Mouse (Mus musculus) natural killer cell, adult 2 months (primary cell): ENCODE results near the gene Gabpb2.
"Not testable (repeated sequence)": the region's sequence is repeated elsewhere in the genome, so short reads cannot be mapped to it uniquely, and the experiment has no call there.

Experiments used
- DNase-seq, 2 experiments: peaks; one replicate each; pipeline ENCODE4 v3.0.0; 2022; ENCODE audit warnings: low spot score in 2 of 2

The Gabpb2 gene

GRCm38 (mm10) chr3:95159987-95160963, 57.4 kb downstream of the Gabpb2 start, which contains the start of gene Sema6c:
Sema6c (plus strand) TSS chr3:95160457.
- peak; percentile 76 to 77 for DNase-seq

GRCm38 (mm10) chr3:95159511-95159986, 58.2 kb downstream of the Gabpb2 start:
- no peak for DNase-seq

- peak; percentile 63 to 78 for DNase-seq
Observed at GRCm38 (mm10) chr3:95153874-95154273, 63.8 kb downstream of the Gabpb2 start.

GRCm38 (mm10) chr3:95147924-95148323, 69.8 kb downstream of the Gabpb2 start:
- DNase-seq, result no peak

- peak; percentile 84 to 90 for DNase-seq
Observed at GRCm38 (mm10) chr3:95142617-95143011, 75.1 kb downstream of the Gabpb2 start.

- DNase-seq, result peak; percentile 60 to 67
Observed at GRCm38 (mm10) chr3:95141952-95142616, 75.6 kb downstream of the Gabpb2 start, which contains the start of gene Tnfaip8l2. Tnfaip8l2 (minus strand) TSS chr3:95142360.

- peak; percentile 65 to 75 for DNase-seq
Observed at GRCm38 (mm10) chr3:95141474-95141873, 76.2 kb downstream of the Gabpb2 start.

- DNase-seq, result no peak
Observed at GRCm38 (mm10) chr3:95140795-95141194, 76.9 kb downstream of the Gabpb2 start.

GRCm38 (mm10) chr3:95140289-95140595, 77.5 kb downstream of the Gabpb2 start:
- DNase-seq, result peak in 1 of 2 experiments; percentile 34

- DNase-seq, result no peak
Observed at GRCm38 (mm10) chr3:95139586-95140288, 78.0 kb downstream of the Gabpb2 start.

GRCm38 (mm10) chr3:95136336-95136735, 81.4 kb downstream of the Gabpb2 start:
- peak in 1 of 2 experiments; percentile 53 for DNase-seq

- peak; percentile 74 to 78 for DNase-seq
Observed at GRCm38 (mm10) chr3:95135433-95136052, 82.2 kb downstream of the Gabpb2 start.

GRCm38 (mm10) chr3:95135023-95135422, 82.7 kb downstream of the Gabpb2 start:
- DNase-seq, result peak in 1 of 2 experiments; percentile 16

GRCm38 (mm10) chr3:95134133-95134532, 83.6 kb downstream of the Gabpb2 start:
- not testable (repeated sequence) for DNase-seq

- peak; percentile 87 to 91 for DNase-seq
Observed at GRCm38 (mm10) chr3:95133680-95134101, 84.0 kb downstream of the Gabpb2 start, which contains the start of the genes Scnm1 and Lysmd1. Scnm1 (minus strand) TSS chr3:95134011. Lysmd1 (plus strand) TSS chr3:95134088.

GRCm38 (mm10) chr3:95133176-95133575, 84.5 kb downstream of the Gabpb2 start:
- no peak for DNase-seq

- not testable (repeated sequence) for DNase-seq
Observed at GRCm38 (mm10) chr3:95132389-95132788, 85.3 kb downstream of the Gabpb2 start.
